Mouse (Mus musculus): ENCODE results near the gene Dph6.

GRCm38 (mm10) chr2:114691607-114692006 lies 36.8 kb upstream of the Dph6 start:
- TF ChIP-seq CTCF (IDR thresholded peaks at IDR 0.05; ENCODE audit: borderline replicate concordance, control insufficient read depth, extremely low read depth, insufficient read depth, low read length, poor library complexity): no peak
- no peak for TF ChIP-seq POLR2A (IDR thresholded peaks at IDR 0.05; ENCODE audit: control insufficient read depth, extremely low read depth, insufficient read depth, low read length, poor library complexity)
